Mouse (Mus musculus) A20 (cell line): ENCODE measurements around the gene Fam129a.
"Not testable (repeated sequence)": the region's sequence is repeated elsewhere in the genome, so short reads cannot be mapped to it uniquely, and the experiment has no call there.

ENCODE experiments used
- DNase-seq: peaks from one replicate; pipeline ENCODE4 v3.0.0-alpha.2; 2011; ENCODE audit warnings: low read depth, low spot score

Gene Fam129a

GRCm38 (mm10) chr1:151725590-151725989 is 154.6 kb downstream of the Fam129a start:
- DNase-seq, result peak; percentile 46

- DNase-seq, result no peak
These were observed 155.4 kb downstream of the Fam129a start for GRCm38 (mm10) chr1:151726358-151726757.

- DNase-seq, result no peak
These were observed 157.2 kb downstream of the Fam129a start for GRCm38 (mm10) chr1:151728141-151728540.

- DNase-seq, result no peak
These were observed 166.2 kb downstream of the Fam129a start for GRCm38 (mm10) chr1:151737146-151737545.

- DNase-seq, result no peak
These were observed 170.2 kb downstream of the Fam129a start for GRCm38 (mm10) chr1:151741199-151741621.

GRCm38 (mm10) chr1:151749894-151750293 is 178.9 kb downstream of the Fam129a start:
- not testable (repeated sequence) for DNase-seq

- no peak for DNase-seq
These were observed 182.0 kb downstream of the Fam129a start for GRCm38 (mm10) chr1:151752946-151753345.

- DNase-seq, result peak; percentile 15
These were observed 182.5 kb downstream of the Fam129a start for GRCm38 (mm10) chr1:151753374-151753929.

GRCm38 (mm10) chr1:151754028-151754489 is 183.1 kb downstream of the Fam129a start:
- peak; percentile 73 for DNase-seq

- DNase-seq, result peak; percentile 99
These were observed 184.1 kb downstream of the Fam129a start, which contains the start of gene Edem3 for GRCm38 (mm10) chr1:151754881-151755659. Edem3 (plus strand) TSS chr1:151755371.

- no peak for DNase-seq
These were observed 184.9 kb downstream of the Fam129a start for GRCm38 (mm10) chr1:151755660-151756424.

- peak; percentile 53 for DNase-seq
These were observed 185.4 kb downstream of the Fam129a start for GRCm38 (mm10) chr1:151756425-151756728.

GRCm38 (mm10) chr1:151758301-151758700 is 187.3 kb downstream of the Fam129a start:
- no peak for DNase-seq

- no peak for DNase-seq
These were observed 188.0 kb downstream of the Fam129a start for GRCm38 (mm10) chr1:151758991-151759390.

- peak; percentile 15 for DNase-seq
These were observed 193.2 kb downstream of the Fam129a start for GRCm38 (mm10) chr1:151764236-151764635.

- peak; percentile 81 for DNase-seq
These were observed 195.2 kb downstream of the Fam129a start for GRCm38 (mm10) chr1:151766166-151766565.

GRCm38 (mm10) chr1:151766976-151767654 is 196.1 kb downstream of the Fam129a start:
- peak; percentile 67 for DNase-seq

GRCm38 (mm10) chr1:151769200-151769913 is 198.4 kb downstream of the Fam129a start:
- DNase-seq, result no peak
